ENCODE assay signal across 20 mouse cellular contexts in the genomic region with DNA sequence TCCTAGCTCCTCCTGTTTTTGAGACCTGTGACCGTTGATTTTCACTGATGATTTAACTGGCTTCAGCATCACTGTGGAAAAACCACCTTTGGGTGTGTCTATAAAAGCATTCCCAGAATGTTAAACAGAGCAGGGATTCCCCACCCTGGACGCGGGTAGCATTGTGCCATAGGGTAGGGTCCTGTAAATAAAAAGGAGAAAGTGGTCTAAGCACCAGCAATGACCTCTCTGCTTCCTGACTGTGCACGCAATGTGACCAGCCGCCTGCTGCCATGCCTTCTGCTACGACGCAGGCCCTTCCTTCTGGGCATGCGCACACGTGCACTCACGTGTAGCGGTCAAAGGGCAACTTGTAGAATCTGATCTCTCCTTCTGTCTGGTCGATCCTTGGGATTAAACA.
"Had no signal": no experiment of that assay in that cellular context is flagged by ENCODE, and none has a peak within 500 bp of the region (broad histone marks: within the 10 kb centered on the region; RNA-seq: fewer than 3 reads in every experiment).

No protein-coding gene starts in this region.

- H3K4me2 ChIP-seq: limb, embryonic 12.5 days; limb, embryonic 15.5 days; liver, embryonic 11.5 days; lung, embryonic 14.5 days; midbrain, embryonic 12.5 days; midbrain, embryonic 15.5 days; neural tube, embryonic 12.5 days; neural tube, embryonic 15.5 days had no signal

- DNase-seq: left cerebral cortex, postnatal 4 days; liver, postnatal 0 days; lung, embryonic 14.5 days; right cerebral cortex, adult 18-20 months; right cerebral cortex, postnatal 14 days; right cerebral cortex, postnatal 4 days; thymus, adult 18-20 months; thymus, postnatal 36 days had no signal

- H3K4me1 ChIP-seq: limb, embryonic 12.5 days; limb, embryonic 15.5 days; midbrain, embryonic 12.5 days; midbrain, embryonic 15.5 days; neural tube, embryonic 12.5 days; neural tube, embryonic 15.5 days had no signal

- H3K36me3 ChIP-seq: limb, embryonic 12.5 days; limb, embryonic 15.5 days; midbrain, embryonic 12.5 days; midbrain, embryonic 15.5 days; neural tube, embryonic 12.5 days; neural tube, embryonic 15.5 days had no signal

- H3K27me3 ChIP-seq: limb, embryonic 12.5 days; limb, embryonic 15.5 days; midbrain, embryonic 12.5 days; midbrain, embryonic 15.5 days; neural tube, embryonic 12.5 days; neural tube, embryonic 15.5 days had no signal

- ATAC-seq: intestine, postnatal 0 days; liver, postnatal 0 days; lung, postnatal 0 days; midbrain, embryonic 15.5 days had no signal

- H3K9me3 ChIP-seq: limb, embryonic 12.5 days; limb, embryonic 15.5 days; midbrain, embryonic 12.5 days; midbrain, embryonic 15.5 days; neural tube, embryonic 12.5 days; neural tube, embryonic 15.5 days had no signal

- H3K27ac ChIP-seq: limb, embryonic 12.5 days; limb, embryonic 15.5 days; liver, embryonic 14.5 days; macrophage; midbrain, embryonic 12.5 days; midbrain, embryonic 15.5 days; neural tube, embryonic 12.5 days; neural tube, embryonic 15.5 days; stomach, postnatal 0 days had no signal

- H3K9ac ChIP-seq: limb, embryonic 12.5 days; limb, embryonic 15.5 days; liver, embryonic 14.5 days; liver, postnatal 0 days; lung, embryonic 14.5 days; midbrain, embryonic 12.5 days; midbrain, embryonic 15.5 days; neural tube, embryonic 12.5 days; neural tube, embryonic 15.5 days had no signal

- H3K4me3 ChIP-seq: limb, embryonic 12.5 days; limb, embryonic 15.5 days; midbrain, embryonic 12.5 days; midbrain, embryonic 15.5 days; neural tube, embryonic 12.5 days; neural tube, embryonic 15.5 days had no signal
